Mouse (Mus musculus) thymus, postnatal 36 days (tissue): ENCODE data around the gene Chrnb1.

Source experiments
- DNase-seq, 2 experiments: peaks; one replicate each; pipeline ENCODE4 v3.0.0; 2022; ENCODE audit warnings: mixed read lengths in 2 of 2

Chrnb1 gene

GRCm38 (mm10) chr11:69795168-69795982, at the start of gene Chrnb1:
Gene Chrnb1 (minus strand): TSS chr11:69795943.
- peak; percentile 89 to 95 for DNase-seq

DNA sequence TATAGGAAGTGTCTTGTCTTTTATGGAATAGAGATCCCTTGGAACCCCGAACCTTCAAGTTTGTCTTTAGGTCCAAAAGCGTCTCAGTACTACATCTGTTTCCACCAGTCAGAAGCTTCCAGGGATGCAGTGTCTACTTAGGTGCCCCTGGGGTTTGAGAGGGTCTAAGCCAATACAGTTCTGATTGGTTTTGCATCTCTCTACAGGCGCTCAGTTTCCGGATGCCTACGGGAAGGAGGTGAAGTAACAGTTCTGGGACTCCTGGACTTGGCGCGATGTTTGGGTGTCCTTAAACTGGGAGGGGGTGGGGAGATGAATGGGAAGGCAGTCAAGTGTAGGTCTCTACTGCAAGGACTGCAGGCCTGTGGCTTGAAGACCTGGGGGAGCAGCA, 43.0 kb upstream of the Chrnb1 start:
- DNase-seq = no peak

DNA sequence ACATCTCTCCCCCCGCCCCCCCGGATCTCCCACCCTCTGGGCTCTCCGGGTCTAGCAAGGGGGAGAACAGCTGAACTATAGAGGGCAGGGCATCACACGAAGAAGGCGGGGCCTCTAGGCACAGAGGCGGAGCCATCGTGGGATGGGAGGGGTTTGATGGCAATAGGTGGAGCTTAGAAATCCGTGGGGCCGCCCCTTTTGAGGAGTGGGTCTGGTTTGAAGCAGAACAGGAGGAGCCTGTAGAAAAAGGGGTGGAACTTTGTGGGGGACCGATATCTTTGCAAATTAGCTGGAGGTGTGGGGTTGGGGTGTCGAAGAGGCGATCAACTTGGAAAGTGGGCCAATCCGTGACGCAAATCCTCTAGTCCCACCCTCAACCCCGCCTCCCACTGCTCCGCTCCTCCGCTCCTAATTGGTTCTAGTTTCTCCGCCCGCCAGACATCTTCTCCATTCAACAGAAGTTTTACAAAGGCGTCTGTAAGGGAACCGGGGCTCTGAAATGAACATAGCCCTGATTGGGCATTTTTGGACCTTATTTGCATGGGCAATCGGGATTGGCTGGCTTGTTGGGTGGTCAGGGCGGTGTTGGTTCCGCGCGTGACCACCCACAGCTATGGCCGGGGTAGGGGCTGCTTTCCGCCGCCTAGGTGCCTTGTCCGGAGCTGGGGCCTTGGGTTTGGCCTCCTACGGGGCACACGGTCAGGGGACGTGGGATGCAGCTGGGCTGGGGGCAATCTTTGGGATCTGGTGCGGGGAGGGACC, 42.4 kb upstream of the Chrnb1 start, which contains the start of gene Tmem256:
Tmem256 (plus strand) TSS at position 563 of the 762 bp plus-strand sequence.
- DNase-seq = peak; percentile 88 to 91

- DNase-seq = no peak
Observed at GRCm38 (mm10) chr11:69837604-69837951, 41.8 kb upstream of the Chrnb1 start, which contains the start of gene Nlgn2. Gene Nlgn2 (minus strand): TSS chr11:69837784.

- peak; percentile 26 to 54 for DNase-seq
Observed at GRCm38 (mm10) chr11:69836703-69837576, 41.2 kb upstream of the Chrnb1 start.

DNA sequence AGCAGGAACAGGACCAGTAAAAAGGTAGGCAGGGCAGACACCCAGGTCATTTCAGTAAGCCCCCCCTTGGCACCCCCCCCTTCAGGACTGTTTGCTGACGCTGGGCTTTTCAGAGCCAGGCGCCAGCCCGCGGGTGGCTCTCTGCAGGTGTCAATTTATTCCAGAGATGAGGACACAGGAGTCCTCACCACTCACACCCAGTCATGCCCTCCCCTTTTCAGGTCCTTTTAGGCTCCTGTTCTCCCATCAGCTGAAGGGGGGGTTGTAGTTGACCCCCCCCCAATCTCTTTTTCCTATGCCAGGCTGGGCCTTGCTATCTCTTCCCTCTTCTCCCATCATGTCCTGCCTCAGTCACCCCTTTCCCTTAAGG, 40.2 kb upstream of the Chrnb1 start:
- no peak for DNase-seq

- DNase-seq = no peak
Observed at GRCm38 (mm10) chr11:69835326-69835965, 39.7 kb upstream of the Chrnb1 start.

GRCm38 (mm10) chr11:69834001-69834549, 38.3 kb upstream of the Chrnb1 start:
- peak; percentile 60 to 73 for DNase-seq

DNA sequence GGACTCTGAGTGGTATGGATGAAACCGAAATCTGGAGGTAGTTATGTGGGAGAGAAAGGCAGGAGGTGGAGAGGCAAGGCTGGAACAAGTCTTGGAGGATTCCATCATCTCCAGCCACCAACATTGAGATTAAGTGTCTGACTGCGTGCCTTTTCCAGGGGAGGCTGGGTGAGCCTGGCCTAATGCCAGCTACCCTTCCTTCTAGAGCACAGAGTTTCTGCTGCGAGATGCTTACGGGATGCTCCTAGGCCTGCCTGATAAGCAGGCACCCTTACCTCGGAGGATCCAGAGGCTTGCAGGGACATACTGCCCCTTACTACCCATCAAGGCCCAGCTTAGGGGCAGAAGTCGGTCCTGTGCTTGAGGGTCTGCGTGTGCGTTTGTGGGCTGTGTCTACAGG, 37.8 kb upstream of the Chrnb1 start:
- no peak for DNase-seq

- DNase-seq = no peak
Observed at GRCm38 (mm10) chr11:69828832-69829231, 33.1 kb upstream of the Chrnb1 start.

DNA sequence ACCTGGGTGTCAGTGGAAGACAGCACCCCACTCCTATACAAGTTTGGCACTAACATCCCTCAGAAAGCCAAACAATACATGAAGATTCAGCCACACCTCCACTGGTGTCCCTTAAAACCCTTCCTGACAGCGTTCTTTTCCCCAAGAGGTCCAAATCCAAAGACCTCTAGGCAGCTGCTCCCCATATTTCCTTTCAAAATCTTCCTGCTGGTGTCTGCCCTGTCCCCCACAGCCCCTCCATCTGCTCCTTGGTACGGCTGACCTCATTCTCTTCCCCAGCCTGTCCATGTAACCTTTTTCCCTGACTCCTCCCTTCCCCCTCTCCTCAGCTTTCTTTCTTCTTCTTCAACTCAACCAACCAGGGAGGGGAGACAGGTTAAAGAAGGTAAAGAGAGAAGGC, 27.7 kb upstream of the Chrnb1 start:
- DNase-seq = no peak

DNA sequence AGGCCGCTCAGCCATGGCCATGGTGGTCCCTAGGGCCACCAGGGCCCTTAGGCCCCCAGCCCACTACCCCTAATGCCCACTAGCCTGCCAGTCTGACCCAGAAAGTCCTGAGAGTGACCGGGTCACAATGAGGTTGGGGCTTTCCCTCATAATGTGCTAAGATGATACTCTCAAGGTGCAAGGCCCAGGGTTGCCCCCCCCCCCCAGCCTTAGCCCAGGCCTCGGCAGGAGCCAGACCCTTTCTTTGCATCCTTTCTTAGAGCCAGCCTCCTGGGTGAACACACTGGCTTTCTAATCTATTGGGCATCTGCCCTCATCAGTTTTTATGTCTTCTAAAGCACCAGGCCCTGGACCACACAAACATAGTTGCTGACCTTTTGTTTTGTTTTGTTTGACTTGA, 26.3 kb upstream of the Chrnb1 start, which contains the start of gene Spem1:
Spem1 (minus strand) TSS at position 101 of the 400 bp plus-strand sequence.
- no peak for DNase-seq

- no peak for DNase-seq
Observed at GRCm38 (mm10) chr11:69818871-69819270, 23.1 kb upstream of the Chrnb1 start.

DNA sequence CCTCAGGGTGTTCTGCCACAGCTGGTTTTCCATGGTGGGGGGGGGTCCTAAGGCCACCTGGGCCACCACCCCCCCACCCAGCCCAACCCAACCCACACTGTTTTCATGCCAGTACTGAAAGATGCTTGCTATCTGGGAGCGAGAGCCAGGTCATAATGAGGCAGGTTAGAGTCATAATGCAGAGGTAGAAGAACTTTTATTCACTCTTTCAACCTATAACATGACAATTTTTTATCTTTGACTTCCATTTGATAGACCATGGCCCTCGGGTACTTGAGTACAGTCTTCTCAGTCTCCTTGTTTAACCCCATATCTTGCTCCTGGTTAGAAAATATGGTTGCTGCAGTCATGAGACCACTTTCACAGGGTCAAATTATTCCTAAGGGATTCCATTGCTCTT, 22.6 kb upstream of the Chrnb1 start, which contains the start of gene Spem2:
Spem2 (minus strand) TSS at position 101 of the 400 bp plus-strand sequence.
- no peak for DNase-seq

DNA sequence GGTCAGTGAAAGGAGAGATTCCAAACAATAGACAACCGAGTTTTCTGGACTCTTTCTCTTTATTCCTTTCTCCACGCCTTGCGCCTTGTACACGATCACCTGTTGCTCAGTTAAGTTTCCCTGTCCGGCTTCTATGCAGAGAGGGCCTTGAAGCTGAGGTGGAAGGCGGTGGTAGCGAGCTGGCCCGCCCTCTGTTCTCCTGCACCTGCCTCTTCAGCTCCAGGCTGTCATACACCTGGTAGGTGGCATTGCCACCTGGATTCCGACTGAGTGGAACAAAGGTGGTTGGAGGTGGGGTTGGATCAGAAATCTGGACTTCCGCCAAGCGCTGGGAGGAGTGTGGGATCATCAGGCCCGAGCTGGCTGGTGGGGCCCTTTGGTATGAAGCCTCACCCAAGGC, 20.8 kb upstream of the Chrnb1 start:
- no peak for DNase-seq

DNA sequence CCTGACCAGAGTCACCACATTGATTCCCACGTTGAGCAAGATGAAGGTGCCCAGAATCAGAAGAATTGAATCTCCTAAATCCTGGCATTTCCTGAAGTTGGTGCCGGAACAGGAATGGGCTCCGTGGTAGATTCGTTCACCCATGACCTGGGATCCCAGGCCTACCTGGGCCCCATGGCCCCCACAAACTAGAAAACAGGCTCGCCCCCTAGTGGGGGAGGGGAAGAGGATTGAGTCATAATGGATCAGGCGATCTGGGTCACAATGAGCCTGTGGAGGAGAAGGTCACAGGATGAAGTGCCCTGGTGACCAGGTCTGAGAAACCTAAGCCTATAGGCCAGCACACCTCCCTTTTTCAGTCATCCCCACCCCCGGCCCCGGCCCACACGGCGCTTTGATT, 19.4 kb upstream of the Chrnb1 start, which contains the start of gene Gm39566:
Gm39566 (minus strand) TSS at position 144 of the 400 bp plus-strand sequence.
- no peak for DNase-seq

GRCm38 (mm10) chr11:69810280-69810679, 14.5 kb upstream of the Chrnb1 start:
- no peak for DNase-seq

DNA sequence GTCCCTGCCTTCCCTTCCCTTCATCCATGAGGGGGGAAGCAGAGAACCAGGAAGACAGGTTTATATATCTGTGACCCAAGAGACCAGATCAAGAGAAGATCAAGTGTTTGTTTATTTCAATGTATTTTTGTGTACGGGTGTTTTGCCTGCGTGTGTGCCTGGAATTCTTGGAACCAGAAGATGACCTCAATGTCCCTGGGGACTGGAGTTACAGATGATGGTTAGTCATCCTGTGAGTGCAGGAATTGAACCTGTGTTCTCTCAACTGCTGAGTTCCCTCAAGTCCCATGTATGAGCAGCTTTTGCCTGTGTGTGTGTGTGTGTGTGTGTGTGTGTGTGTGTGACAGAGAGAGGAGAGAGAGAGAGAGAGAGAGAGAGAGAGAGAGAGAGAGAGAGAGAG, 11.9 kb upstream of the Chrnb1 start:
- DNase-seq = no peak

- no peak for DNase-seq
Observed at GRCm38 (mm10) chr11:69806378-69806777, 10.6 kb upstream of the Chrnb1 start.

GRCm38 (mm10) chr11:69804972-69805909, 9.5 kb upstream of the Chrnb1 start, which contains the start of gene Tmem102:
Gene Tmem102 (minus strand): TSS chr11:69805624.
- no peak for DNase-seq

- no peak for DNase-seq
Observed at GRCm38 (mm10) chr11:69804652-69804940, 8.9 kb upstream of the Chrnb1 start.
